Mouse (Mus musculus) hematopoietic multipotent progenitor cell, adult 10-12 weeks (in vitro differentiated cells): Measurements from ENCODE around the gene 2310009B15Rik. TPM values are rescaled to one million over a fixed set of nuclear protein-coding genes. Genes with fewer than 3 reads are reported as not detected.

Experiments
- polyA plus RNA-seq: library from polyadenylated mRNA; stranded (reverse); fragments of >175 nt; gene quantifications from 2 replicates; pipeline ENCODE4 v1.2.3, GENCODE M21; 2012; ENCODE audit warnings: low replicate concordance

Gene 2310009B15Rik
- 21.5 and 38.5 TPM in 2 replicates for polyA plus RNA-seq

GRCm38 (mm10) chr1:138856101-138856950 is at the start of gene 2310009B15Rik:
Gene 2310009B15Rik (minus strand): TSS chr1:138856852.

DNA sequence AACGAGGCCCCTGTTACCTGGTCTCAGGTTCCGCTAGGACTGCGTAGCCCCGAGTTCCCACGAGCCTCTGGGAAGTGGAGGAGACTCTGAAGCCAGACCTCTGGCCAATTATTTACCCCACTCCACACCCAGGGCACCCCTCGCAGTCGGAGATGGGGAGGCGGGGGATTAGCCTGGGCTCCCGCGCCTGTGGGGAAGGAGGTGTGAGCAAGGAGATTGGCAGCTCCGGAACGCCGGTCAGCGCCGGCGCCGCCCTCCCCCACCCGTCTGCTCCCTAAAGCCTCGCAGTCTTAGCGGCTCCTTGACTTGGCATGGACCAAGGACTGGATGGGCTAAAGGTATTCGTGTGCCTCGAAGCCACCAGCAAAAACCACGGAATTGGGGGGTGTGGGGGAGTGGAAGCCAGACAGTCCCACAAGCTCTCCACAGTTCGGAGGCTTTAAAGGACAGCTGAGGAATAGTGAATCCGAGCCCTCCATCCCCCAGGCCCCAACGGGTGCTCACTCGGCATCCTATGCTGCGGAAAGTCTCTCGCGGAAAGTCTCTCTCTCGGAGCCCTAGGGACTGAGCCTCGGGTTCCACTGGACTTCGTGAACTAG is 8.0 kb downstream of the 2310009B15Rik start, which contains the start of gene Lhx9:
Lhx9 (minus strand) TSS at position 67 of the 599 bp plus-strand sequence.

Other genes starting within 250 kb of the 2310009B15Rik start
- 30.4 and 56.1 TPM in 2 replicates for gene Nek7, start 236.7 kb downstream of the 2310009B15Rik start, polyA plus RNA-seq
- 0.04 TPM in 1 of 2 replicates, not detected in the other for gene Lhx9, start 8.3 kb downstream of the 2310009B15Rik start, polyA plus RNA-seq
- 11.9 and 17.6 TPM in 2 replicates for gene Dennd1b, start 106.6 kb upstream of the 2310009B15Rik start, polyA plus RNA-seq